Mouse (Mus musculus): ENCODE measurements around the gene Tex101.

DNA sequence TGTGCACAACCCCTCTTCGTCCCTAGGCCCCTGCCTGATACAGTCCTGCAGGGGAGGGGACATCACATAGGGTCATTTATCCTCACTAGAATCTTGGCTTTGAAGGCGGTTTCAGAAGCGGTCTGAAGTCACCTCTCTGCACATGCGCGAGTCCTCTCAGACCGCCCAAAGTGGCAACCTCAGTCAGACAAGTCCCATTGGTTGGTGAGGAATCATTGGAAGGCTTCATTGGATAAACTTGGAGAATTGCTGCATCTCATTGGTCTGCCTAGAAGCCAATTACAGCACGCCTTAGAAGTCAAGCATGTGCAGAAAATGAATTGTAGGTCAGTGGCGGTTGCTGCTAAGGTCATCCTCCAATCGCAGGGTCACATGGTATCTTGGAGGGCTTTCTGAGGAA is at the start of gene Tex101:
- TF ChIP-seq CTCF (IDR thresholded peaks at IDR 0.05) (no peak), EP300 (IDR thresholded peaks at IDR 0.05) (no peak)

Data from lung, postnatal 0 days (tissue).